Mouse (Mus musculus) kidney, embryonic 14.5 days (tissue): ENCODE measurements around the gene Nr3c2. TPM values are rescaled to one million over a fixed set of nuclear protein-coding genes. Genes with fewer than 3 reads are reported as not detected.

Experiments
- ATAC-seq: fragments of 200-750 bp; cut with Nextera tagmentation; 2 replicates; pipeline ENCODE4 v1.8.0; 2017; ENCODE audit warnings: moderate number of reproducible peaks, mild to moderate bottlenecking, moderate TSS enrichment, moderate library complexity; ENCODE audit not compliant: low FRiP score, low TSS enrichment
- H3K27ac ChIP-seq: fragments of 300-500 bp; sonication (generic); 2 replicates; pipeline ENCODE4 v1.5.1; 2014; ENCODE audit warnings: low read depth, mild to moderate bottlenecking, low read length, moderate library complexity, mixed read lengths
- H3K27me3 ChIP-seq: fragments of 300-500 bp; sonication (generic); 2 replicates; pipeline ENCODE4 v1.6.1; 2014; ENCODE audit warnings: mild to moderate bottlenecking, low read length; ENCODE audit not compliant: control insufficient read depth, insufficient read depth
- H3K36me3 ChIP-seq: fragments of 300-500 bp; sonication (generic); 2 replicates; pipeline ENCODE4 v1.6.1; 2014; ENCODE audit warnings: low read length, mixed read lengths; ENCODE audit not compliant: control insufficient read depth, insufficient read depth
- H3K4me1 ChIP-seq: fragments of 300-500 bp; sonication (generic); 2 replicates; pipeline ENCODE4 v1.6.1; 2014; ENCODE audit warnings: low read length, mixed read lengths; ENCODE audit not compliant: control insufficient read depth, insufficient read depth
- H3K4me2 ChIP-seq: fragments of 300-500 bp; sonication (generic); replicated peaks from 2 replicates; pipeline ENCODE4 v1.6.1; 2014; ENCODE audit warnings: low read depth, mild to moderate bottlenecking, low read length
- H3K4me3 ChIP-seq: fragments of 300-500 bp; sonication (generic); 2 replicates; pipeline ENCODE4 v1.5.1; 2014; ENCODE audit warnings: mild to moderate bottlenecking, low read length
- H3K9ac ChIP-seq: fragments of 300-500 bp; sonication (generic); 2 replicates; pipeline ENCODE4 v1.6.1; 2014; ENCODE audit warnings: low read depth, mild to moderate bottlenecking, low read length, moderate library complexity
- H3K9me3 ChIP-seq: fragments of 300-500 bp; sonication (generic); 2 replicates; pipeline ENCODE4 v1.6.1; 2016; ENCODE audit warnings: low read length; ENCODE audit not compliant: control insufficient read depth
- WGBS: fragments of 180-500 bp; shearing (Covaris S2); extraction: QIAGEN DNeasy Blood & Tissue Kit; methylation state at CpG from one replicate; pipeline ENCODE4 v1.1.7; 2014; 5-methylcytosine and 5-hydroxymethylcytosine counted together
- polyA plus RNA-seq: library from polyadenylated mRNA; unstranded; fragments of >200 nt; fragmentation: Nextera tagmentation; extraction: Ambion mirVana; gene quantifications from 2 replicates; pipeline ENCODE4 v1.2.1, GENCODE M21; 2014

The Nr3c2 gene
- polyA plus RNA-seq, 1 experiment from 2014 or later, result 1.4 TPM

GRCm38 (mm10) chr8:77169757-77170438, 270.7 kb downstream of the Nr3c2 start:
- ATAC-seq, result no peak
- WGBS, result 87% methylated on average over 4 of the region's 4 CpGs

DNA sequence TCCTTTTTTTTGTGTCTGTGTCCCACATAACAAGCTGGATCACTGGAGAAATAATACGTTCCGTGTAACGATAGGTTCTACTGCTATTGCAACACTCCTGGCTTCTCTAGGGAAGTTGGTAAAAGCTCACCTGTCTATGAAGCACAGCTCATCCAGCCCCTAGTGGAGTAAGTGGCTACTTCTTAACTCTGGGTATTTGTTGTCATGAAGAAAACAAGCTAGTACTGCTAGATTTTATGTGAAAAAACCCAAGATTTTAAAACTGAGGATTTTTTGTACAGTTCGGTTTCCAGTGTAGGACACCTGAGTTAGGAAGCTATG, 271.2 kb downstream of the Nr3c2 start:
- H3K9ac ChIP-seq, result no peak overlapping the region
- H3K27ac ChIP-seq, result no peak overlapping the region
- 97% methylated on average over 4 of the region's 4 CpGs for WGBS
- no peak overlapping the region for H3K4me3 ChIP-seq
- H3K4me2 ChIP-seq, result no peak overlapping the region
- H3K36me3 ChIP-seq, result no peaks in the 10 kb centered on the region
- H3K27me3 ChIP-seq, result no peaks in the 10 kb centered on the region
- ATAC-seq, result no peak
- no peaks in the 10 kb centered on the region for H3K4me1 ChIP-seq
- no peaks in the 10 kb centered on the region for H3K9me3 ChIP-seq

More at GRCm38 (mm10) chr8:77169757-77170438, 270.7 kb downstream of the Nr3c2 start:
- no peaks in the 10 kb centered on the region for H3K9me3 ChIP-seq
- no peak overlapping the region for H3K4me3 ChIP-seq
- H3K9ac ChIP-seq, result no peak overlapping the region
- H3K4me1 ChIP-seq, result no peaks in the 10 kb centered on the region
- no peak overlapping the region for H3K27ac ChIP-seq
- no peaks in the 10 kb centered on the region for H3K36me3 ChIP-seq
- no peak overlapping the region for H3K4me2 ChIP-seq
- no peaks in the 10 kb centered on the region for H3K27me3 ChIP-seq

DNA sequence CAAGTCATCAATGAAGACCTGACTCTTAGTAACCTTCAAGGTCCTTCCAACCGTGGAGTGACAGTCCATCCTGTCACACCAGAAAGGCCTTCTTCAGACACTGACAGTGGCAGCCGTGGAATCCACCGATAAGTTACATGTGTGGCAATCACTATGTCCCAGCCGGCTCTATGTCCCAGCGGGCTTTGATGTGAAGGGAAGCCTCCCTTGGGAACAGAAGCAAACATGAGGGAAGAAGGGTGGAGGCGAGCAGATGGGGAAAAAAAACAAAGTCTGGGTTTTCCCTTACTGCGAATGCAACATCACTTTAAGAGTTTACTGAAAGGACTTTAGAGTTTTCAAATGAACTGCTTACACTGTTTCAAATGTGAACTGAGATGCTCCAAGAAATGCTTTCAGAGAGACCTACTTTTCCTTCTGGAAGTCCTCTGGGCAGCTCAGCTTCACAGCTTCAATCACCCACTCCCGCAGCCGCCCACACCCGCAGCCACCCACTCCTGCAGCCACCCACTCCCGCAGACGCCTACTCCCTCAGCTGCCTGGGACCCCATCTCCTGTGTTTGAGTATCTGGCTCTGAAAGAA, 273.9 kb downstream of the Nr3c2 start:
- H3K4me2 ChIP-seq, result no peak overlapping the region
- H3K27me3 ChIP-seq, result no peaks in the 10 kb centered on the region
- H3K4me3 ChIP-seq, result no peak overlapping the region
- no peak for ATAC-seq
- no peak overlapping the region for H3K9ac ChIP-seq
- 41% methylated on average over 12 of the region's 12 CpGs for WGBS
- no peaks in the 10 kb centered on the region for H3K36me3 ChIP-seq
- H3K27ac ChIP-seq, result no peak overlapping the region
- no peaks in the 10 kb centered on the region for H3K4me1 ChIP-seq
- H3K9me3 ChIP-seq, result no peaks in the 10 kb centered on the region

GRCm38 (mm10) chr8:77173736-77174135, 274.5 kb downstream of the Nr3c2 start:
- Histone ChIP-seq H3K9me3 (no peaks in the 10 kb centered on the region), H3K27ac (no peak overlapping the region), H3K27me3 (no peaks in the 10 kb centered on the region), H3K4me1 (no peaks in the 10 kb centered on the region), H3K9ac (no peak overlapping the region), H3K36me3 (no peaks in the 10 kb centered on the region), H3K4me2 (no peak overlapping the region), H3K4me3 (no peak overlapping the region)
- ATAC-seq, result no peak
- 55% methylated on average over 3 of the region's 3 CpGs for WGBS

DNA sequence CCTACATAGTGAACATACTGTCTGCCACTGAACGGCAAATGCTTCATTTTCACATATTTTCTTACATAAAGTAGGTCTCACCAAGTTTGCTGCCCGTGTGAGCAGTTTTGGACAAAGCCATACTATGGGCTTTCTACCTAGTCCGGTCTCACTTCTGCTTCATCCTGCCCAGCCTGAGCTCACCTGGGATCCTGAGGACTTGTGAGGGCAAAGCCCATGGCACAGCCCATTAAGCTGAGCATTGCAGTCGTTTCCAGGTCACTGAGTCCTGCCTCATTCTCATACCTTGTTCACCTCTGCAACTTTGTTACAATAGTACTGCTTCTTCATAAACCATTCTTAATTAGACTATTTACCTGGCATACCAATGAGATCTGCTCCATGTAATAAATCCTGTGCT, 276.2 kb downstream of the Nr3c2 start:
- Histone ChIP-seq H3K36me3 (no peaks in the 10 kb centered on the region), H3K9me3 (no peaks in the 10 kb centered on the region), H3K4me2 (no peak overlapping the region), H3K9ac (no peak overlapping the region), H3K27me3 (no peaks in the 10 kb centered on the region), H3K27ac (no peak overlapping the region), H3K4me3 (no peak overlapping the region), H3K4me1 (no peaks in the 10 kb centered on the region)
- ATAC-seq, result 0 out of 2 replicates have a peak, but pooled peaks have one; percentile 39
- WGBS, result 70% methylated on average over 4 of the region's 4 CpGs

DNA sequence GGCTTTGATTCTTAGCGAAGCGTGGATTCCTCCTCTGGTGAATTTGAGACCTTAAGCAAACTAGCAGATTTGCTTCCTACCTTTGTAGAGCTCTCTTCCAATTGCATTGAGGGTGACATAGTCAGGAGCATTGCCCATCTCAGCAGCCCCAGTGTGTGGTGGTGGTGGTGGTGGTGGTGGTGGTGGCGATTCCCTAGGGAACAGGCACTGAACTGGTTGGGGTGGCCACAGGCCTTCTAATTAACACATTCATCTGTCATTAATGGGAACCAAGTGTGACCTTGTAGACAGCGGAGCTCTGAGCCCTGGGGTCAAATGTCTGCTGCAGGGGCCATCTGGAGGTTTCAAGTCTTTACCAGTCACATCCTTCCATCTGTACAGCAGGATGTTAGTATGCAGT, 277.1 kb downstream of the Nr3c2 start:
- H3K4me3 ChIP-seq, result no peak overlapping the region
- no peaks in the 10 kb centered on the region for H3K27me3 ChIP-seq
- H3K36me3 ChIP-seq, result no peaks in the 10 kb centered on the region
- no peak overlapping the region for H3K9ac ChIP-seq
- H3K27ac ChIP-seq, result no peak overlapping the region
- no peak overlapping the region for H3K4me2 ChIP-seq
- 71% methylated on average over 4 of the region's 4 CpGs for WGBS
- H3K4me1 ChIP-seq, result no peaks in the 10 kb centered on the region
- no peak for ATAC-seq
- no peaks in the 10 kb centered on the region for H3K9me3 ChIP-seq

GRCm38 (mm10) chr8:77185816-77186215, 286.6 kb downstream of the Nr3c2 start:
- no peaks in the 10 kb centered on the region for H3K27me3 ChIP-seq
- no peaks in the 10 kb centered on the region for H3K36me3 ChIP-seq
- H3K27ac ChIP-seq, result no peak overlapping the region
- no peak overlapping the region for H3K4me3 ChIP-seq
- WGBS, result 94% methylated on average over 28 of the region's 28 CpGs
- no peak overlapping the region for H3K9ac ChIP-seq
- no peak for ATAC-seq
- H3K4me2 ChIP-seq, result no peak overlapping the region
- H3K9me3 ChIP-seq, result no peaks in the 10 kb centered on the region
- no peaks in the 10 kb centered on the region for H3K4me1 ChIP-seq

DNA sequence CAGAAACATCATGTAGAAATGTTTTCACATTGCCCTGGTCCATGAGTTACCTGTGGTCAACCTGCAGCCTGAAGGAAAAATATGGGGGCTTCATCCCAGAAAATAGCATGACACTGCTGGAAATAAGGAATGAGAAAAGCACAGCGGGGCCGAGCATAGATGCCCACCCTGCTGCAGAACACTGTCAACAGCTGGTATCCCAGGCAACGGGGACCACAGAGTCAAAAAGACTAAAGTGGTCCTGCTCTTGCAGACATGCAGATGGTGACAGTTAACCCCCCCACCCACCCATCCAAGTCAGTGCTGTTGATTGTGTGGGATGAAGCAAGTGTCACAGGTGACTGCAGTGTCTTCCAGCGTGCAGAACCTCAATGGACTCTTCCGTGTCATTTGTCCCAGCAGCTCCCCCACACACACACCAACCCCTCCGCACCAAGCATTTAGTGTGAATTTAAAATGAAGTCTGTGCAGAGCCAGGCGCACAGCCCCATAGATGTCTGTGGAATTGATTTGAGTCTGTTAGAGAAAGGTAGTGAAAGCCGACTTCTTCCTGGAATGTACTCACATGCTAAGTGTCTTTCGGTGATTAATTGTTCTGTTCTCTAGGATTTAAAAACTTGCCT, 287.8 kb downstream of the Nr3c2 start:
- no peaks in the 10 kb centered on the region for H3K27me3 ChIP-seq
- WGBS, result 73% methylated on average over 9 of the region's 9 CpGs
- no peak overlapping the region for H3K9ac ChIP-seq
- H3K4me3 ChIP-seq, result no peak overlapping the region
- no peak for ATAC-seq
- H3K4me2 ChIP-seq, result no peak overlapping the region
- no peaks in the 10 kb centered on the region for H3K9me3 ChIP-seq
- H3K27ac ChIP-seq, result no peak overlapping the region
- H3K4me1 ChIP-seq, result no peaks in the 10 kb centered on the region
- H3K36me3 ChIP-seq, result no peaks in the 10 kb centered on the region

- no peaks in the 10 kb centered on the region for H3K36me3 ChIP-seq
- H3K4me3 ChIP-seq, result no peak overlapping the region
- H3K27me3 ChIP-seq, result no peaks in the 10 kb centered on the region
- no peak overlapping the region for H3K27ac ChIP-seq
- no peaks in the 10 kb centered on the region for H3K9me3 ChIP-seq
- ATAC-seq, result no peak
- no peak overlapping the region for H3K9ac ChIP-seq
- no peak overlapping the region for H3K4me2 ChIP-seq
- H3K4me1 ChIP-seq, result no peaks in the 10 kb centered on the region
- 87% methylated on average over 9 of the region's 9 CpGs for WGBS
Measured at GRCm38 (mm10) chr8:77187748-77188147, 288.5 kb downstream of the Nr3c2 start.
